Mouse (Mus musculus) spleen, postnatal 4 days (tissue): ENCODE data around the gene Mcrip2.

Experiments
- DNase-seq, 2 experiments: peaks; one replicate each; pipeline ENCODE4 v3.0.0; 2022; ENCODE audit warnings: low spot score in 2 of 2

The Mcrip2 gene

DNA sequence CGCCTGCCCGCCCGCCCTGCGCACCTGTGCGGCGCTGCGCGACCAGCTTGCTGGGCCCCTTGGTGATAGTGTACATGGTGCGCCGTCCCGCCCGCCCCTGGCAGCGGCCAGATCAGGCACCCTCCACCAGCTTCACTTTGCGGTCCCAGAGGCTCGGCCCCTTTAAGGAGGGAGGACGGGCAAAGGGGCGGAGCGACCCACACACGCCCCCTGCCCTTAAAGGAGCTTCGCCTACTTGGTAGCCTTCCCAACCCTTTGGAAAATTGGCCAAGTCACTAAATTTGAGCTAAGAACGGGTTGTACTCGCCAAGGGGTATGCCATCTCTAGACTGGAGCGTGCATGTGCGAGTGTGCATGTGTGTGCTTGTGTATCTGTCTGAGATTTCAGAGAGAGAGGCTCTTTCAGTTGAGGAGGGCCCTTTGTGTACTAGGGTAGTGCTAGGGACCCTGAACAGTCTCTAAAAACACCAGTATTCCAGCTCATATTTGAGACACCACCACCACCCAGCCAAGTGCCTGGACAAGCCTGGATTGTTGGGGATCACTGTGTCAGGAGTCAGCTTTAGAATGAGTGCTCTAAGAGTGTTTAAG lies at the start of gene Mcrip2:
TSS of gene Mcrip2 (minus strand) at position 164 of the 591 bp plus-strand sequence.
- peak; percentile 65 to 77 for DNase-seq

- DNase-seq = no peak
These were observed 49.6 kb upstream of the Mcrip2 start for GRCm38 (mm10) chr17:25918037-25918750.

GRCm38 (mm10) chr17:25916931-25917647 lies 48.5 kb upstream of the Mcrip2 start:
- DNase-seq = no peak

DNA sequence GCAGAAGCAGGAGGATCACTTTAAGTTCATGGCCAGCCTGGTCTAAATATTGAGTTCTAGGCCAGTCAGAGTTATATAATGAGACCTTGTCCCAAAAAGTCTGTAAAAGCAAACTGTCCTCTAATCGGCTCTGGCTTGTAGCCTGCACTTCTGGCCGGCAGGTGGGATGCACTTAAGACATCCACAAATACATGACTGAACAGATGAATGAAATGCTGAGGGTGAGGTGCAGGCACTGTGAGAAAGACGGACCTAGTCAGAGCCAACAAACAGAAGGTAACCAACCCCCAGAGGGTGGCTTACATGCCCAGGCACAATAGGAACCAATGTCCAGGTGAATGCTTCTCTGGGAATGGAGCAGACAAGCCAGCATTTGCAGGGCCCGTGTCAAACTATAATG lies 45.7 kb upstream of the Mcrip2 start:
- DNase-seq = no peak

GRCm38 (mm10) chr17:25913877-25914275 lies 45.3 kb upstream of the Mcrip2 start:
- DNase-seq = no peak

GRCm38 (mm10) chr17:25913186-25913876 lies 44.8 kb upstream of the Mcrip2 start:
- DNase-seq = no peak

DNA sequence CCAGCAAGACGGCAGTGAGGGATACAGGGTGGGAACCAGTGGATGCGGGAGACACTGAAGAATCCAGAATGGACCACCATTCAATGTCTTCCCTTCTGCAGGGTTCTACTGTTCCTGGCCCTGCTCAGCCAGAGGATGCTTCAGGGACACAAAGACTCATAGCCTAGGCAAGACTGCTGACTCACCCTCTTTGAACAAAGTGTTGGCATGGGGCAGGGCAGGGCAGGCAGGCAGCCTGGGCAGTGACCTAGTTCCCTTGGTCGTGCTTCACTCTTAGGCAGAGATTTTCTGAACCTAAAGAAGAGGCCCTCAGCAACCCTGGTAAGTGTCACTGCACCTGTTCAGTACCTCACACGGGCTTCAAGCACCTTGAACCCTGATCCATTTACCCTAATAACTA lies 43.3 kb upstream of the Mcrip2 start:
- DNase-seq = no peak

GRCm38 (mm10) chr17:25907640-25908039 lies 39.1 kb upstream of the Mcrip2 start:
- no peak for DNase-seq

DNA sequence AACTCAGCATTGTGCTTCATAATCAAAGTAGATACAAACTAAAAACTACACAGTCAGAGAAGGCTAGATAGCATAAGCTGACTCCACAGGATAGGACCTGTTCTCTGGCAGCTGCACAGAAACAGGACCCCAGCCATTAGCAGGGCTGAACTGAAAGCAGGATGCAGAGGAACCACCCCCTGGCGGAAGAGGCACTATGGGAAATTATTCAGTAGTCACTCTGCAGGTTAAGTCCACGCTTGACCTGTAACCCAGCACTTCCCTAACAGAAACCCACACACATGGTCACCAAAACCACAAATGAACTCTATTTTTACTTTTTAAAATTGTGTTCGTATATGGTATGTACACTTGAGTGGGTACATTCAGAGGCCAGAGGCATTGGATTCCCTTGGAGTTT lies 34.5 kb upstream of the Mcrip2 start:
- no peak for DNase-seq

DNA sequence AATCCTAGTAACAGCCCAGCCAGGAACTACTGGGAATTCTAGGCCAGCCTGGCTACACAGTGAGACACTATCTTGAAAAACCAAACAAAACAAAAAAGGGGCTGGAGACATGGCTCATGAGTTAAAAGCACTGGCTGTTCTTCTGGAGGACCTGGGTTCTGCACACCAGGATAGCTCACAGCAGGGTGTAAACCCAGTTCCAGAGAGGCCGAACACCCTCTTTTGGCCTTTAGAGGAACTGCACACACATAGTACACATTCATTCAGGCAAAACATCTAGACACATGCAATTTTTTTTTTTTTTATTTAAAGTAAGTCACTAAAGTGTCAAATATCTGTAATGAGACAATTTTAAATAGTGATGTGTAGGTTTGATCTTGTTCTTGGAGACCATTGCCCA lies 31.6 kb upstream of the Mcrip2 start:
- no peak for DNase-seq

DNA sequence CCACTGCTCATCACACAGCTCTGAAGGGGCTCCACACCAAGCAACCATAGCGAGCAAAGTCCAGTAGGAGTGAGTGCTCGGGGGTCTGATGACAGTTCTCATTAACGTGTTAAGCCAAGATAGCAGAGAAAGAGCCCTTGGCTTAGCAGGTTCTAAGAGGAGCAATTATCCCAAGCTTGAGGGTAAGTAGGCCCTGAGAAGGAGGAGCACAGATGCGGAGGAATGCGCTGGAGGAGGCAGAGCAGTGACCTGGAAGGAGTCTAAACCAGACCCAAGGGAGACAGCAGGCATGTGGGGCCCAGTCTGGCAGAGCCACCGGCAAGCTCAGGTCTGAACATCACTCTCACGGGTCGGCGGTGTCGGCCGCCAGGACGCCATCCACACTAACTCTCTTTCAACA lies 27.3 kb upstream of the Mcrip2 start:
- DNase-seq = no peak

- DNase-seq = no peak
These were observed 26.9 kb upstream of the Mcrip2 start for GRCm38 (mm10) chr17:25895415-25895814.

DNA sequence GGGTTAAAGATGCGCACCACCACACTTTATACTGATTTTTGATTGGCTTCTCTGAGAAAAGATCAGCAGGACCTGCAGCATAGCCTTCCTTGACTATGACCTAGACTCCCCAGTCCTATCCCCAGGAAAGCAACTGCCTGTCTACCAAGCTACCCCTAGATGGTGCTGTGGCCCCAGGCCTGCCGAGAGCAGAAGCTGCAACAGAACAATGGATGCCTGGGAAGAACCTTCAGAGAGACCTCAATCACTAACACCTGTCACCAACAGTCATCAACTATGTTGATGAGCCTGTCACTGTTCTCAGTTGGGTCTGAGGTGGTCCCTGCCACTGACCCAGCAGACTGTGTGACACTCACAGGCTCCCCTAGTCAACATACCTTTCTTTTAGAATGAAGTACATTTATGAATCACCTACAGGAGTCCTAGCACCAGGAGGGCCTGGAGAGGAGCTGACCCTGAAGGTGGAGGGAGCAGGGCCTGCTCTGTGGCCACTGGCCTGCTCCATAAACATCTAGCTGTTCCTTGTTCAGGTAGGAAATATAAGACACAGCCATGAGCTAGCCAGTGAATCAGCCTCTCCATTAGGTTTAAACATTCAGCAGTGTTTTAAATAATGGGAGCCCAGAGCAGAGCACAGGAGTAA lies 25.5 kb upstream of the Mcrip2 start:
- peak; percentile 68 to 83 for DNase-seq

GRCm38 (mm10) chr17:25888837-25889236 lies 20.3 kb upstream of the Mcrip2 start:
- no peak for DNase-seq

- no peak for DNase-seq
These were observed 18.9 kb upstream of the Mcrip2 start for GRCm38 (mm10) chr17:25887467-25887866.

GRCm38 (mm10) chr17:25886806-25887205 lies 18.2 kb upstream of the Mcrip2 start:
- no peak for DNase-seq

- peak in 1 of 2 experiments; percentile 43 for DNase-seq
These were observed 17.1 kb upstream of the Mcrip2 start for GRCm38 (mm10) chr17:25885636-25886035.

DNA sequence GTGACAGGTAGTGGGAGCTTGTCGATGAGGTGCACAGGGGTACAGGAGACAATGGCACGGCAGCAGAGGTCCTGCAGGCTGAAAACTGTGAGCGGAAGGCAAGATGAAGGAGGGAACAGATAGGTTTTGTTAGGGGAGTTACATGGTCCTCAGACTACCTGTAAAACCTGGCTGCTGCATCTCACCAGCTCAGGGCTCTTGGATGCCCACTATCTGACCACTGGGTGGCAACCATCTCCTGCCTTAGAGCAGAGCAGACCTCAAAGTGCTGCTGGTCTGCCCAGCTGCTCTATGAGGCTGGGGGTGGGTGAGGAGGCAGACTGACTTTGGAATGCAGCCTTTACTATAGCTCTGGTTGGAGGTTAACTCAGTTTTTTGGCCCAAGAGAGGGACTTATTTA lies 15.3 kb upstream of the Mcrip2 start:
- no peak for DNase-seq

- peak in 1 of 2 experiments; percentile 56 for DNase-seq
These were observed 14.7 kb upstream of the Mcrip2 start for GRCm38 (mm10) chr17:25883268-25883667.

DNA sequence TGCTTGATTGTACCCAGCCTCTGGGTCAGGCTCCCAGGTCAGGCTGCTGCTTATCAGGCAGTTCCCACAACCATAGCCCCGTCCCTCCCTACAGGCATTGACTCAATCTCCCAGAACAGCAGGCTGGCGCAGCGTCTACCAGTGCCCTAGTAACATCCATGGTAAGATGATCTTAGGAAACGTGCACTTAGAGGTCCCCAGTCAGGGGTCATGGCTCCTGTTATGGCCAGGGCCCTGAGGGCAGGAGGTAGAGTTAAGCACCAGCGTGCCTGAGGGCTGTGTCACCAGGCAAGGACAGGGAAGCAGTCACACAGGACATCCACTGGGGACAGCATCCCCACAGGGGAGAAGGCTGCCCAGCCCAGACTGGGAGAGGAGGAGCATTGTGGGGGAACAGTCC lies 13.7 kb upstream of the Mcrip2 start:
- peak in 1 of 2 experiments; percentile 63 for DNase-seq

DNA sequence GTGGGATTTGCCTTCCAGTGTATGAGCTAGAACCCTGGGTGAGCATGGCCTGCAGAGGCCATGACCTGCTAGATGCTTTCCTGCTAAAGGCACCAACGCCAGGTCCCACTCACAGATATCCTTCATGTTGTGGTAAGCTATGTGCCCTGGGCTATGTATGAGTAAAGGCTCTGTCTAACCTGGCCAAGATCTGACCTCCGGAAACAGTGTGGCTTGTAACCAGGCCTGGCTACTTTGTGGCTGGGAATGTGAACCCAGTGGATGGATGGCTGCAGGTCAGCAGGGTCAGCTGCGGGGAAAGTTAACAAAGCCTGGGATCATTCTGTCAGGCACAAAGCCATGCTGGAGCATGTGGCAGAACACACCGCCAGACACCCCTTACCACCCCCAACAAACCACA lies 13.1 kb upstream of the Mcrip2 start:
- DNase-seq = no peak
